Mouse (Mus musculus) lung, postnatal 0 days (tissue): ENCODE data around the gene Gm10203. TPM values are rescaled to one million over a fixed set of nuclear protein-coding genes. Genes with fewer than 3 reads are reported as not detected.

Experiments
- ATAC-seq: fragments of 200-750 bp; cut with Nextera tagmentation; 2 replicates; pipeline ENCODE4 v1.8.0; 2017; ENCODE audit warnings: moderate library complexity
- DNase-seq: peaks from one replicate; pipeline ENCODE4 v3.0.0-alpha.2; 2016; ENCODE audit warnings: low spot score
- H3K27ac ChIP-seq: fragments of 300-500 bp; sonication (generic); 2 replicates; pipeline ENCODE4 v1.5.1; 2014; ENCODE audit warnings: antibody characterized with exemption, mild to moderate bottlenecking, low read length, mixed read lengths
- H3K27me3 ChIP-seq: fragments of 300-500 bp; sonication (generic); replicated peaks from 2 replicates; pipeline ENCODE4 v1.6.1; 2014; ENCODE audit warnings: low read length, mixed read lengths; ENCODE audit not compliant: insufficient read depth
- H3K36me3 ChIP-seq: fragments of 300-500 bp; sonication (generic); 2 replicates; pipeline ENCODE4 v1.6.1; 2014; ENCODE audit warnings: low read length, mixed read lengths; ENCODE audit not compliant: insufficient read depth
- H3K4me1 ChIP-seq: fragments of 300-500 bp; sonication (generic); 2 replicates; pipeline ENCODE4 v1.6.1; 2014; ENCODE audit warnings: antibody characterized with exemption, low read depth, low read length, mixed read lengths; ENCODE audit not compliant: insufficient read depth
- H3K4me2 ChIP-seq: fragments of 300-500 bp; sonication (generic); replicated peaks from 2 replicates; pipeline ENCODE4 v1.6.1; 2014; ENCODE audit warnings: low read depth, mild to moderate bottlenecking, low read length, moderate library complexity, mixed read lengths
- H3K4me3 ChIP-seq: fragments of 300-500 bp; sonication (generic); 2 replicates; pipeline ENCODE4 v1.5.1; 2014; ENCODE audit warnings: low read depth, low read length
- H3K9ac ChIP-seq: fragments of 300-500 bp; sonication (generic); replicated peaks from 2 replicates; pipeline ENCODE4 v1.6.1; 2014; ENCODE audit warnings: low read depth, mild to moderate bottlenecking
- H3K9me3 ChIP-seq: fragments of 300-500 bp; sonication (generic); 2 replicates; pipeline ENCODE4 v1.6.1; 2016; ENCODE audit warnings: low read length, mixed read lengths
- CTCF ChIP-seq: IDR thresholded peaks from 2 replicates; pipeline ENCODE4 v1.5.1; 2016; ENCODE audit warnings: antibody characterized with exemption, mild to moderate bottlenecking
- EP300 ChIP-seq: IDR thresholded peaks from 2 replicates; pipeline ENCODE4 v1.6.1; 2016; ENCODE audit warnings: antibody characterized with exemption, mild to moderate bottlenecking, control low read depth
- WGBS: fragments of 180-500 bp; shearing (Covaris S2); extraction: QIAGEN DNeasy Blood & Tissue Kit; methylation state at CpG from one replicate; pipeline ENCODE4 v1.1.7; 2014; 5-methylcytosine and 5-hydroxymethylcytosine counted together
- polyA plus RNA-seq: library from polyadenylated mRNA; unstranded; fragments of >200 nt; fragmentation: Nextera tagmentation; extraction: Ambion mirVana; gene quantifications from 2 replicates; pipeline ENCODE4 v1.2.1, GENCODE M21; 2015

Gm10203 gene
- polyA plus RNA-seq, 1 experiment from 2014 or later, result not detected

- 27% methylated on average over 5 of the region's 5 CpGs for WGBS
- DNase-seq (peak; percentile 92), ATAC-seq (peak; percentile 62)
- Histone ChIP-seq H3K9ac (no peak overlapping the region), H3K36me3 (no peaks in the 10 kb centered on the region), H3K9me3 (no peaks in the 10 kb centered on the region), H3K4me3 (no peak overlapping the region), H3K4me1 (no peaks in the 10 kb centered on the region), H3K27ac (no peak overlapping the region), H3K27me3 (no peaks in the 10 kb centered on the region), H3K4me2 (no peak overlapping the region)
- peak; percentile 82 for TF ChIP-seq CTCF
- no peak for TF ChIP-seq EP300
Observed at GRCm38 (mm10) chr6:149132311-149133077, 2.5 kb downstream of the Gm10203 start.

- WGBS, result 34% methylated on average over 5 of the region's 5 CpGs
- TF ChIP-seq EP300 (no peak), CTCF (no peak)
- Histone ChIP-seq H3K27me3 (no peaks in the 10 kb centered on the region), H3K27ac (no peak overlapping the region), H3K4me1 (no peaks in the 10 kb centered on the region), H3K36me3 (no peaks in the 10 kb centered on the region), H3K4me3 (no peak overlapping the region), H3K9ac (no peak overlapping the region), H3K4me2 (no peak overlapping the region), H3K9me3 (no peaks in the 10 kb centered on the region)
- DNase-seq (no peak), ATAC-seq (no peak)
Observed at GRCm38 (mm10) chr6:149134391-149135150, 4.6 kb downstream of the Gm10203 start.

GRCm38 (mm10) chr6:149135631-149136030, 5.7 kb downstream of the Gm10203 start:
- Histone ChIP-seq H3K27ac (no peak overlapping the region), H3K4me3 (no peak overlapping the region), H3K4me2 (no peak overlapping the region), H3K9me3 (no peaks in the 10 kb centered on the region), H3K27me3 (no peaks in the 10 kb centered on the region), H3K36me3 (no peaks in the 10 kb centered on the region), H3K4me1 (no peaks in the 10 kb centered on the region), H3K9ac (no peak overlapping the region)
- ATAC-seq (no peak), DNase-seq (no peak)
- TF ChIP-seq EP300, result no peak
- no peak for TF ChIP-seq CTCF
- WGBS, result 70% methylated on average over 6 of the region's 6 CpGs

GRCm38 (mm10) chr6:149137936-149138335, 8.0 kb downstream of the Gm10203 start:
- H3K9me3 ChIP-seq, result no peaks in the 10 kb centered on the region
- WGBS, result 55% methylated on average over 2 of the region's 2 CpGs

GRCm38 (mm10) chr6:149139011-149139410, 9.0 kb downstream of the Gm10203 start:
- Histone ChIP-seq H3K4me2 (no peak overlapping the region), H3K9me3 (no peaks in the 10 kb centered on the region), H3K27me3 (no peaks in the 10 kb centered on the region), H3K27ac (no peak overlapping the region), H3K4me3 (no peak overlapping the region), H3K9ac (no peak overlapping the region), H3K36me3 (no peaks in the 10 kb centered on the region), H3K4me1 (no peaks in the 10 kb centered on the region; the same call in 1 of the 2 replicates)
- no peak for TF ChIP-seq CTCF
- TF ChIP-seq EP300, result no peak
- DNase-seq (no peak), ATAC-seq (no peak)
- WGBS, result 81% methylated on average over 3 of the region's 3 CpGs

More at GRCm38 (mm10) chr6:149137936-149138335, 8.0 kb downstream of the Gm10203 start:
- no peak overlapping the region for H3K4me2 ChIP-seq
- TF ChIP-seq CTCF, result no peak
- TF ChIP-seq EP300, result no peak
- no peak overlapping the region for H3K27ac ChIP-seq
- DNase-seq (no peak), ATAC-seq (no peak)
- H3K36me3 ChIP-seq, result no peaks in the 10 kb centered on the region
- no peak overlapping the region for H3K4me3 ChIP-seq
- no peaks in the 10 kb centered on the region; the same call in 1 of the 2 replicates for H3K4me1 ChIP-seq
- H3K9ac ChIP-seq, result no peak overlapping the region
- H3K27me3 ChIP-seq, result no peaks in the 10 kb centered on the region

- no peaks in the 10 kb centered on the region for H3K27me3 ChIP-seq
- no peaks in the 10 kb centered on the region; the same call in 1 of the 2 replicates for H3K4me1 ChIP-seq
- no peaks in the 10 kb centered on the region for H3K9me3 ChIP-seq
- 62% methylated on average over 1 of the region's 1 CpGs for WGBS
- H3K9ac ChIP-seq, result no peak within 1 kb of the TSS
- H3K4me2 ChIP-seq, result no peak within 1 kb of the TSS
- no peak within 1 kb of the TSS for H3K27ac ChIP-seq
- H3K4me3 ChIP-seq, result no peak within 1 kb of the TSS
- H3K36me3 ChIP-seq, result no peaks in the 10 kb centered on the region; the same call in 1 of the 2 replicates
- ATAC-seq (no peak), DNase-seq (no peak)
- TF ChIP-seq EP300 (no peak), CTCF (no peak)
Observed at GRCm38 (mm10) chr6:149139471-149139870, 9.5 kb downstream of the Gm10203 start, which contains the start of gene Etfbkmt. TSS of gene Etfbkmt (plus strand) at chr6:149139849.
